Mouse (Mus musculus) kidney, adult 2 months (tissue): Measurements from ENCODE around the gene Usp16. TPM values are rescaled to one million over a fixed set of nuclear protein-coding genes. Genes with fewer than 3 reads are reported as not detected.

Experiments used
- DNase-seq: peaks from one replicate; pipeline ENCODE4 v3.0.0; 2021
- H3K27ac ChIP-seq: fragments of 200-500 bp; 2 replicates; pipeline ENCODE4 v1.5.1; 2012; ENCODE audit warnings: low read depth, low read length, control low read depth, inconsistent platforms; ENCODE audit not compliant: insufficient read depth
- H3K27me3 ChIP-seq: fragments of 200-500 bp; replicated peaks from 2 replicates; pipeline ENCODE4 v1.6.1; 2012; ENCODE audit warnings: mild to moderate bottlenecking, moderate library complexity, low read length, inconsistent platforms; ENCODE audit not compliant: control insufficient read depth, insufficient read depth
- H3K36me3 ChIP-seq: fragments of 200-500 bp; 2 replicates; pipeline ENCODE4 v1.6.1; 2012; ENCODE audit warnings: mild to moderate bottlenecking, moderate library complexity, low read length, inconsistent platforms; ENCODE audit not compliant: control insufficient read depth, insufficient read depth
- H3K4me1 ChIP-seq: fragments of 200-500 bp; 2 replicates; pipeline ENCODE4 v1.6.1; 2011; ENCODE audit warnings: low read length; ENCODE audit not compliant: control insufficient read depth, insufficient read depth
- H3K4me3 ChIP-seq: fragments of 200-500 bp; 2 replicates; pipeline ENCODE4 v1.5.1; 2011; ENCODE audit warnings: mild to moderate bottlenecking, low read depth, low read length, control low read depth; ENCODE audit not compliant: insufficient read depth
- CTCF ChIP-seq: fragments of 200-500 bp; conservative IDR thresholded peaks from 2 replicates; pipeline ENCODE4 v1.5.1; 2011; ENCODE audit warnings: low read depth, mild to moderate bottlenecking, control low read depth, low read length, moderate library complexity, mixed read lengths; ENCODE audit not compliant: insufficient read depth, insufficient read length
- POLR2A ChIP-seq: fragments of 200-500 bp; IDR thresholded peaks from one replicate; pipeline ENCODE4 v1.6.1; 2011; ENCODE audit warnings: low read depth, low read length, control low read depth
- WGBS: fragments of 180-500 bp; shearing (Covaris S2); methylation state at CpG from one replicate; pipeline ENCODE4 v1.1.7; 2018; 5-methylcytosine and 5-hydroxymethylcytosine counted together
- polyA plus RNA-seq: library from polyadenylated mRNA; depleted of rRNA; stranded (reverse); fragments of >200 nt; gene quantifications from 2 replicates; pipeline ENCODE4 v1.2.3, GENCODE M21; 2012

Gene Usp16
- polyA plus RNA-seq, 1 experiment: 19.5 TPM

GRCm38 (mm10) chr16:87444071-87444470 lies 10.4 kb upstream of the Usp16 start:
- no peak overlapping the region for H3K27ac ChIP-seq

DNA sequence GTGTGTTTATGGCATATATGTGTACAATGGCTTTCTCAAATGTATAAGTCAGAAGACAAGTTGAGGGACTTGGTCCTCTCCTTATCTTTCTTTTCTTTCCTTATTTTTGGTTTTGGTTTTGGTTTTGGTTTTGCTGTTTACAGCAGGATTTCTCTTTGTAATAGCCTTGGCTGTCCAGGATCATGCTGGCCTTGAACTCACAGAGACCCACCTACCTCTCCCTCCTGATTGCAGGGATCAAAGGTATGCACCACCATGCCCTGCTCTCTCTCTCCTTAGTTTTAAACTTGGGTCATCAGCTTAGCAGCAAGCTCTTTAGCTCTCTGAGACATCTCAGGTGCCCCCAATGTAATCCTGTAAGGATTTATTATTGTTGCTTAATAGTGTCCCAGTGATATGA lies 9.4 kb upstream of the Usp16 start:
- H3K27me3 ChIP-seq: no peaks in the 10 kb centered on the region
- H3K4me3 ChIP-seq: no peak overlapping the region
- no peak for DNase-seq
- peaks cover 8% of the 10 kb centered on the region; the same call in 1 of the 2 replicates for H3K4me1 ChIP-seq
- TF ChIP-seq POLR2A (no peak), CTCF (no peak)
- H3K27ac ChIP-seq: no peak overlapping the region
- H3K36me3 ChIP-seq: no peaks in the 10 kb centered on the region

More at GRCm38 (mm10) chr16:87444071-87444470, 10.4 kb upstream of the Usp16 start:
- Histone ChIP-seq H3K36me3 (no peaks in the 10 kb centered on the region), H3K27me3 (no peaks in the 10 kb centered on the region), H3K4me3 (no peak overlapping the region), H3K4me1 (peaks cover 11% of the 10 kb centered on the region; the same call in 1 of the 2 replicates)
- 60% methylated on average over 1 of the region's 1 CpGs for WGBS
- TF ChIP-seq CTCF (no peak), POLR2A (no peak)
- no peak for DNase-seq

- TF ChIP-seq CTCF (no peak), POLR2A (no peak)
- no peak for DNase-seq
Measured at GRCm38 (mm10) chr16:87445528-87445927, 9.0 kb upstream of the Usp16 start.

GRCm38 (mm10) chr16:87453226-87453625 lies 1.3 kb upstream of the Usp16 start:
- TF ChIP-seq POLR2A (no peak), CTCF (no peak)
- Histone ChIP-seq H3K27me3 (no peaks in the 10 kb centered on the region), H3K27ac (no peak overlapping the region), H3K4me1 (peaks cover 3% of the 10 kb centered on the region; the same call in 1 of the 2 replicates), H3K36me3 (no peaks in the 10 kb centered on the region), H3K4me3 (no peak overlapping the region)
- DNase-seq: no peak
- 97% methylated on average over 2 of the region's 2 CpGs for WGBS

More at GRCm38 (mm10) chr16:87445528-87445927, 9.0 kb upstream of the Usp16 start:
- H3K27ac ChIP-seq: no peak overlapping the region
- H3K36me3 ChIP-seq: no peaks in the 10 kb centered on the region
- H3K4me1 ChIP-seq: peaks cover 8% of the 10 kb centered on the region; the same call in 1 of the 2 replicates
- 75% methylated on average over 3 of the region's 3 CpGs for WGBS
- no peak overlapping the region for H3K4me3 ChIP-seq
- no peaks in the 10 kb centered on the region for H3K27me3 ChIP-seq

- WGBS: under 1% methylated on average over 38 of the region's 38 CpGs
- Histone ChIP-seq H3K36me3 (no peaks in the 10 kb centered on the region), H3K4me1 (peaks cover 3% of the 10 kb centered on the region; the same call in 1 of the 2 replicates), H3K27me3 (no peaks in the 10 kb centered on the region), H3K27ac (peak overlapping the region; percentile 2), H3K4me3 (peak overlapping the region; percentile 71)
- TF ChIP-seq CTCF: no peak
- TF ChIP-seq POLR2A: no peak
- DNase-seq: no peak
Measured at GRCm38 (mm10) chr16:87455180-87455611, 693 bp downstream of the Usp16 start.

GRCm38 (mm10) chr16:87458752-87459151 lies 4.2 kb downstream of the Usp16 start:
- H3K36me3 ChIP-seq: no peaks in the 10 kb centered on the region
- no peak for TF ChIP-seq POLR2A
- TF ChIP-seq CTCF: no peak
- H3K4me3 ChIP-seq: no peak overlapping the region
- H3K4me1 ChIP-seq: peaks cover 3% of the 10 kb centered on the region; the same call in 1 of the 2 replicates
- H3K27me3 ChIP-seq: no peaks in the 10 kb centered on the region
- DNase-seq: no peak
- H3K27ac ChIP-seq: no peak overlapping the region
- WGBS: 99% methylated on average over 3 of the region's 3 CpGs

DNA sequence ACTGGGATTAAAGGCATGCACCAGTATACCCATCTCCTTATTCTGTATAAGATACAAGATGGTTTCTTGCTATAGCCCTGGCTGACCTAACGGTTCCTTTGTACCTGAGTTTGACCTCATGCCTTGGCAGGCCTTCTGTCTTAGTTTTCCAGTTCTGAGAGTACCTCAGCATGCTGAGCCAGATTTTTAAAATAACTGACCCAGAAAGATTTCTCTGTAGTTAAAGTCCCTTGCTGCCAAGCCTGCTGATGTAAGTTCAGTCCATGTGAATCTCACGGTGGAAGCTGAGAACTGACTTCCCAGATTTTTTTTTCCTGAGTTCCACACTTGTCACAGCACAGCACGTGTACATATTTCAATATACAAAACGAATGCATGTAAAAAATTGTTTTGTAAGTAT lies 16.1 kb downstream of the Usp16 start:
- peak; percentile 7 for DNase-seq
- H3K27me3 ChIP-seq: no peaks in the 10 kb centered on the region
- H3K4me1 ChIP-seq: no peaks in the 10 kb centered on the region
- peaks cover 20% of the 10 kb centered on the region for H3K36me3 ChIP-seq
- no peak overlapping the region for H3K4me3 ChIP-seq
- 71% methylated on average over 4 of the region's 4 CpGs for WGBS
- no peak for TF ChIP-seq CTCF
- no peak for TF ChIP-seq POLR2A
- no peak overlapping the region for H3K27ac ChIP-seq

- DNase-seq: no peak
- Histone ChIP-seq H3K4me3 (no peak overlapping the region), H3K36me3 (peaks cover 29% of the 10 kb centered on the region), H3K27me3 (no peaks in the 10 kb centered on the region), H3K4me1 (no peaks in the 10 kb centered on the region), H3K27ac (no peak overlapping the region)
- 87% methylated on average over 5 of the region's 5 CpGs for WGBS
- TF ChIP-seq CTCF: no peak
- TF ChIP-seq POLR2A: no peak
Measured at GRCm38 (mm10) chr16:87484367-87484766, 29.9 kb downstream of the Usp16 start.
